In genomic region chr5:121219980-121220731, GRCm38 (mm10) we compare ENCODE assay signal across 7 mouse cellular contexts. TPM values are rescaled to one million over a fixed set of nuclear protein-coding genes. Genes with fewer than 3 reads are reported as not detected.
DNase-seq lines count a peak whose midpoint lies in the region; ATAC-seq and TF ChIP-seq lines count a peak whose summit lies in the region.

TSS of gene Hectd4 (plus strand) at chr5:121220219.

- H3K4me2 ChIP-seq in embryonic facial prominence, embryonic 12.5 days (replicated peaks), result peak within 1 kb of the TSS; percentile 96
- H3K4me2 ChIP-seq in limb, embryonic 12.5 days, result peak within 1 kb of the TSS; percentile 95
- H3K4me2 ChIP-seq in midbrain, embryonic 15.5 days, result peak within 1 kb of the TSS; percentile 85

- TF ChIP-seq POLR2A in kidney, adult 2 months (IDR thresholded peaks at IDR 0.05; ENCODE audit: low read depth, low read length), result peak; percentile 54
- peak; percentile 41 for TF ChIP-seq POLR2A in spleen, adult 2 months (IDR thresholded peaks at IDR 0.05; ENCODE audit: low read depth, low read length)

- H3K27me3 ChIP-seq in embryonic facial prominence, embryonic 12.5 days, result no peaks in the 10 kb centered on the region
- H3K27me3 ChIP-seq in kidney, adult 2 months (replicated peaks; ENCODE audit: control insufficient read depth, insufficient read depth, low read length), result no peaks in the 10 kb centered on the region
- H3K27me3 ChIP-seq in limb, embryonic 12.5 days, result no peaks in the 10 kb centered on the region
- H3K27me3 ChIP-seq in midbrain, embryonic 15.5 days (replicated peaks), result no peaks in the 10 kb centered on the region
- no peaks in the 10 kb centered on the region for H3K27me3 ChIP-seq in spleen, adult 2 months (ENCODE audit: control insufficient read depth, insufficient read depth, low read length)

- no peaks in the 10 kb centered on the region for H3K9me3 ChIP-seq in embryonic facial prominence, embryonic 12.5 days
- H3K9me3 ChIP-seq in limb, embryonic 12.5 days, result no peaks in the 10 kb centered on the region
- no peaks in the 10 kb centered on the region for H3K9me3 ChIP-seq in midbrain, embryonic 15.5 days

- under 1% methylated on average over 71 of the region's 90 CpGs for WGBS in embryonic facial prominence, embryonic 12.5 days
- WGBS in kidney, adult 2 months, result 1% methylated on average over 88 of the region's 90 CpGs
- under 1% methylated on average over 62 of the region's 90 CpGs for WGBS in limb, embryonic 12.5 days
- WGBS in midbrain, embryonic 15.5 days, result under 1% methylated on average over 61 of the region's 90 CpGs
- WGBS in spleen, adult 2 months, result 3% methylated on average over 76 of the region's 90 CpGs

- H3K36me3 ChIP-seq in embryonic facial prominence, embryonic 12.5 days, result no peaks in the 10 kb centered on the region
- H3K36me3 ChIP-seq in kidney, adult 2 months (ENCODE audit: control insufficient read depth, insufficient read depth, low read length), result no peaks in the 10 kb centered on the region
- H3K36me3 ChIP-seq in limb, embryonic 12.5 days, result no peaks in the 10 kb centered on the region
- H3K36me3 ChIP-seq in midbrain, embryonic 15.5 days (replicated peaks), result no peaks in the 10 kb centered on the region
- no peaks in the 10 kb centered on the region for H3K36me3 ChIP-seq in spleen, adult 2 months (ENCODE audit: control insufficient read depth, insufficient read depth, low read length)

- ATAC-seq in embryonic facial prominence, embryonic 12.5 days (ENCODE audit: insufficient number of reproducible peaks, insufficient read depth, low FRiP score, low TSS enrichment), result peak; percentile 73
- peak; percentile 76 for ATAC-seq in limb, embryonic 12.5 days (ENCODE audit: insufficient number of reproducible peaks, insufficient read depth, low FRiP score, low TSS enrichment, low read depth)
- ATAC-seq in midbrain, embryonic 15.5 days (replicated peaks), result peak; percentile 85

- H3K27ac ChIP-seq in embryonic facial prominence, embryonic 12.5 days, result peak within 1 kb of the TSS; percentile 80
- H3K27ac ChIP-seq in kidney, adult 2 months (ENCODE audit: insufficient read depth, low read depth, low read length), result no peak within 1 kb of the TSS
- H3K27ac ChIP-seq in limb, embryonic 12.5 days, result peak within 1 kb of the TSS; percentile 74
- H3K27ac ChIP-seq in midbrain, embryonic 15.5 days, result peak within 1 kb of the TSS; percentile 93
- H3K27ac ChIP-seq in spleen, adult 2 months (ENCODE audit: insufficient read depth, low read length), result peak within 1 kb of the TSS; percentile 62

- TF ChIP-seq CTCF in kidney, adult 2 months (conservative IDR thresholded peaks at IDR 0.05; ENCODE audit: insufficient read depth, insufficient read length, low read depth, low read length), result no peak
- no peak for TF ChIP-seq CTCF in spleen, adult 2 months (IDR thresholded peaks at IDR 0.05; ENCODE audit: extremely low read depth, insufficient read depth, insufficient read length, insufficient replicate concordance)

- H3K9ac ChIP-seq in embryonic facial prominence, embryonic 12.5 days, result peak within 1 kb of the TSS; percentile 85
- H3K9ac ChIP-seq in limb, embryonic 12.5 days (replicated peaks), result peak within 1 kb of the TSS; percentile 87
- H3K9ac ChIP-seq in midbrain, embryonic 15.5 days, result peak within 1 kb of the TSS; percentile 99

- peak; percentile 99 for DNase-seq in adrenal gland, postnatal 25 days
- DNase-seq in heart, adult 18-20 months, result peak; percentile 96 to 99
- peak; percentile 97 for DNase-seq in kidney, adult 2 months
- peak; percentile 81 to 98 for DNase-seq in spleen, adult 2 months (ENCODE audit: low read depth in 1 of 2, low spot score in 2 of 2)

- H3K4me3 ChIP-seq in embryonic facial prominence, embryonic 12.5 days, result peak within 1 kb of the TSS; percentile 91
- H3K4me3 ChIP-seq in kidney, adult 2 months (ENCODE audit: insufficient read depth, low read depth, low read length), result peak within 1 kb of the TSS; percentile 74
- peak within 1 kb of the TSS; percentile 88 for H3K4me3 ChIP-seq in limb, embryonic 12.5 days (replicated peaks)
- peak within 1 kb of the TSS; percentile 98 for H3K4me3 ChIP-seq in midbrain, embryonic 15.5 days
- peak within 1 kb of the TSS; percentile 67 for H3K4me3 ChIP-seq in spleen, adult 2 months (ENCODE audit: extremely low read depth, insufficient read depth, insufficient read length)

- peaks cover 9% of the 10 kb centered on the region; the same call in 1 of the 2 replicates for H3K4me1 ChIP-seq in embryonic facial prominence, embryonic 12.5 days
- peaks cover 5% of the 10 kb centered on the region for H3K4me1 ChIP-seq in kidney, adult 2 months (ENCODE audit: control insufficient read depth, insufficient read depth, low read length)
- peaks cover 10% of the 10 kb centered on the region for H3K4me1 ChIP-seq in limb, embryonic 12.5 days (replicated peaks)
- H3K4me1 ChIP-seq in midbrain, embryonic 15.5 days, result peaks cover 29% of the 10 kb centered on the region
- H3K4me1 ChIP-seq in spleen, adult 2 months (ENCODE audit: control insufficient read depth, insufficient read depth, insufficient read length), result peaks cover 2% of the 10 kb centered on the region; the same call in 1 of the 2 replicates

RNA-seq across cellular contexts. Expression of gene Hectd4, which starts in this region (rescaled TPM):
- total RNA-seq in adrenal gland, postnatal 25 days (2021), result 29.8 and 35.7 TPM in 2 replicates
- polyA plus RNA-seq in embryonic facial prominence, embryonic 12.5 days (2016; fragmentation: Nextera tagmentation; extraction: Ambion mirVana), result 7.8 and 7.9 TPM in 2 replicates
- total RNA-seq in heart, adult 18-20 months (2021), result 10 to 100 TPM; 23.2 to 23.4 TPM
- polyA plus RNA-seq in kidney, adult 2 months (2012; rRNA removed), result 10.1 and 12.3 TPM in 2 replicates
- 7.0 and 8.4 TPM in 2 replicates for polyA plus RNA-seq in limb, embryonic 12.5 days (2016; fragmentation: Nextera tagmentation; extraction: Ambion mirVana)
- polyA plus RNA-seq in midbrain, embryonic 15.5 days (2015; fragmentation: Nextera tagmentation; extraction: Ambion mirVana), result 26.5 and 27.5 TPM in 2 replicates
- 28.1 and 28.4 TPM in 2 replicates for polyA plus RNA-seq in spleen, adult 2 months (2012; rRNA removed)
